Mouse (Mus musculus) heart, adult 2 months (tissue): ENCODE results near the gene Gm49661. TPM values are rescaled to one million over a fixed set of nuclear protein-coding genes. Genes with fewer than 3 reads are reported as not detected.

Experiments
- DNase-seq, 2 experiments: peaks; one replicate each; pipeline ENCODE4 v3.0.0; 2021
- H3K27ac ChIP-seq: fragments of 200-600 bp; 2 replicates; pipeline ENCODE4 v1.8.1; 2022
- H3K27me3 ChIP-seq: fragments of 200-500 bp; 2 replicates; pipeline ENCODE4 v1.6.1; 2012; ENCODE audit warnings: mild to moderate bottlenecking, low read length, inconsistent platforms, mixed read lengths; ENCODE audit not compliant: control insufficient read depth, insufficient read depth
- H3K36me3 ChIP-seq: fragments of 200-500 bp; 2 replicates; pipeline ENCODE4 v1.6.1; 2012; ENCODE audit warnings: low read length, inconsistent platforms; ENCODE audit not compliant: control insufficient read depth, insufficient read depth
- H3K4me1 ChIP-seq: fragments of 200-500 bp; 2 replicates; pipeline ENCODE4 v1.6.1; 2011; ENCODE audit warnings: low read length; ENCODE audit not compliant: control insufficient read depth, insufficient read depth
- H3K4me3 ChIP-seq: fragments of 200-600 bp; 2 replicates; pipeline ENCODE4 v1.8.1; 2022
- H3K79me2 ChIP-seq: fragments of 200-500 bp; replicated peaks from 2 replicates; pipeline ENCODE4 v1.6.1; 2012; ENCODE audit warnings: mild to moderate bottlenecking, inconsistent platforms, low read length, moderate library complexity, mixed read lengths; ENCODE audit not compliant: control insufficient read depth, insufficient read depth
- H3K9ac ChIP-seq: fragments of 200-500 bp; 2 replicates; pipeline ENCODE4 v1.6.1; 2012; ENCODE audit warnings: low read depth, mild to moderate bottlenecking, control low read depth, inconsistent platforms, low read length, mixed read lengths
- CTCF ChIP-seq: fragments of 200-600 bp; IDR thresholded peaks from 2 replicates; pipeline ENCODE4 v1.8.1; 2022; ENCODE audit warnings: antibody characterized with exemption, mild to moderate bottlenecking, moderate library complexity
- EP300 ChIP-seq: fragments of 200-500 bp; IDR thresholded peaks from 2 replicates; pipeline ENCODE4 v1.6.1; 2011; ENCODE audit warnings: low read depth, low read length, control low read depth; ENCODE audit not compliant: insufficient read depth
- POLR2A ChIP-seq: fragments of 200-500 bp; IDR thresholded peaks from 2 replicates; pipeline ENCODE4 v1.6.1; 2011; ENCODE audit warnings: mild to moderate bottlenecking, low read depth, low read length, control low read depth; ENCODE audit not compliant: insufficient read depth
- WGBS: fragments of 180-500 bp; shearing (Covaris S2); methylation state at CpG from one replicate; pipeline ENCODE4 v1.1.7; 2018; 5-methylcytosine and 5-hydroxymethylcytosine counted together
- intact Hi-C: fragments of 180-260 bp; cut with DNase I; formaldehyde crosslinking; loops from one replicate; pipeline ENCODE4 v1.15.1; 2025
- polyA plus RNA-seq: library from polyadenylated mRNA; depleted of rRNA; stranded (reverse); fragments of >200 nt; gene quantifications from 2 replicates; pipeline ENCODE4 v1.2.3, GENCODE M21; 2012
- total RNA-seq, 2 experiments: library from RNA; stranded (reverse); gene quantifications; 2 replicates each; pipeline ENCODE4 v1.2.3; 2021

The Gm49661 gene
- total and polyA plus RNA-seq, 3 experiments = 1.3 to 2.1 TPM; not detected in 1

DNA sequence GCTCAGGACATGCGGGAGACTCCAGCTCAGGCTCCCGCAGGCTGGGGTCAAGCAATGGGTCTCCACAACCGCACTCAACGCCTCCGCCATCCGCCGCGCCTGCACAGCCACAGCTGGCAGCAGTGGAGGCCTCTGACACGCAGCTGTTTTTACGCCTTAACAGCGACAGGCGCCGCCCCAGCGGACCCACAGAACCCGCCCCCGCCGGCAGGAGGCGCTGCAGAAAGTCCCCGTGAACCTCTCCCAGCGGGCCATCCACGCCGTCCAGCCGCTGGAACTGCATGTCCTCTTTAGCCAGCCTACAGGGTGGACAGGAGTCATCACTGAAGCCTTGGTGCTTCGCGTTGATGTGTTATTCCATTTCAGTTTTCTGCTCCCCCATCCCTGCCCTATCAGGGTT, 38.5 kb upstream of the Gm49661 start:
- intact Hi-C loops = no loop called here
- no peak overlapping the region for H3K9ac ChIP-seq
- 12% methylated on average over 25 of the region's 25 CpGs for WGBS
- H3K79me2 ChIP-seq = no peaks in the 10 kb centered on the region
- peaks cover 6% of the 10 kb centered on the region; the same call in 1 of the 2 replicates for H3K27me3 ChIP-seq
- DNase-seq = peak in 1 of 2 experiments; percentile 54
- H3K4me1 ChIP-seq = no peaks in the 10 kb centered on the region
- no peak overlapping the region for H3K4me3 ChIP-seq
- H3K36me3 ChIP-seq = no peaks in the 10 kb centered on the region
- no peak overlapping the region for H3K27ac ChIP-seq
- TF ChIP-seq POLR2A = no peak
- peak; percentile 62 for TF ChIP-seq CTCF

GRCm38 (mm10) chr8:84997649-84998295, 28.5 kb upstream of the Gm49661 start:
- H3K4me1 ChIP-seq = peaks cover 1% of the 10 kb centered on the region; the same call in 1 of the 2 replicates
- TF ChIP-seq CTCF (peak; percentile 99), POLR2A (no peak), EP300 (peak; percentile 52; the same call in 1 of the 2 replicates)
- intact Hi-C loops = loop anchor here (1.0 to 5.0 kb wide), 2 partner anchors 40 to 69 kb away; no protein-coding TSS in a partner anchor
- no peak overlapping the region for H3K27ac ChIP-seq
- WGBS = 7% methylated on average over 19 of the region's 19 CpGs
- 0 out of 2 replicates have a peak overlapping the region, but pooled peaks have one; percentile 8 for H3K9ac ChIP-seq
- no peaks in the 10 kb centered on the region for H3K36me3 ChIP-seq
- H3K79me2 ChIP-seq = no peaks in the 10 kb centered on the region
- H3K4me3 ChIP-seq = no peak overlapping the region
- peak; percentile 89 to 92 for DNase-seq
- H3K27me3 ChIP-seq = no peaks in the 10 kb centered on the region

- DNase-seq = peak in 1 of 2 experiments; percentile 14
- no peaks in the 10 kb centered on the region for H3K79me2 ChIP-seq
- no peaks in the 10 kb centered on the region for H3K36me3 ChIP-seq
- no peak overlapping the region for H3K27ac ChIP-seq
- TF ChIP-seq POLR2A (no peak), EP300 (no peak), CTCF (no peak)
- intact Hi-C loops = loop anchor here (5.0 kb wide), 1 partner anchor 40 kb away; no protein-coding TSS in a partner anchor
- no peaks in the 10 kb centered on the region for H3K27me3 ChIP-seq
- no peak overlapping the region for H3K4me3 ChIP-seq
- WGBS = 91% methylated on average over 5 of the region's 5 CpGs
- H3K9ac ChIP-seq = no peak overlapping the region
- peaks cover 1% of the 10 kb centered on the region; the same call in 1 of the 2 replicates for H3K4me1 ChIP-seq
Measured at GRCm38 (mm10) chr8:84996978-84997377, 27.7 kb upstream of the Gm49661 start.

GRCm38 (mm10) chr8:84995680-84996079, 26.4 kb upstream of the Gm49661 start:
- no peak overlapping the region for H3K27ac ChIP-seq
- H3K9ac ChIP-seq = no peak overlapping the region
- 36% methylated on average over 25 of the region's 25 CpGs for WGBS

DNA sequence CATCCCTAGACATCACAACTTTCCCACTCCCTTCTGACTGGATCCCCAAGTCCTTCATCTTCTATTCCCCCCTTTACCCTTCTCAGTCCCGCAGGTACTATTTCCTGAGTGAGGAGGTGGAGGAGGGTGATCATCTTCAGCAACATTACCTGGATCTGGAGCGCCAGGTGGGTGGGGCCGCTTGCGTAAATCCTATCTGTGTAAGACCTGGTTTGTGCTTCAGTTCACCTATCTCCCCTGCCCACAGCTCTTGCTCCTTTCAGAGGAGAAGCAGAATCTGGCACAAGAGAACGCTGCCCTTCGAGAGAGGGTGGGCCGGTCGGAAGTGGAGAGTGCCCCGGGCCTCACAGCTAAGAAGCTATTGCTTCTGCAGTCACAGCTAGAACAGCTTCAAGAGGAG, 25.1 kb upstream of the Gm49661 start:
- Histone ChIP-seq H3K79me2 (no peaks in the 10 kb centered on the region), H3K27me3 (no peaks in the 10 kb centered on the region), H3K27ac (no peak overlapping the region), H3K9ac (no peak overlapping the region), H3K4me3 (no peak overlapping the region), H3K36me3 (no peaks in the 10 kb centered on the region), H3K4me1 (peaks cover 5% of the 10 kb centered on the region)
- DNase-seq = no peak
- 90% methylated on average over 9 of the region's 9 CpGs for WGBS
- no peak for TF ChIP-seq CTCF
- TF ChIP-seq POLR2A = no peak
- no peak for TF ChIP-seq EP300
- intact Hi-C loops = no loop called here

More at GRCm38 (mm10) chr8:84995680-84996079, 26.4 kb upstream of the Gm49661 start:
- Histone ChIP-seq H3K27me3 (no peaks in the 10 kb centered on the region), H3K36me3 (no peaks in the 10 kb centered on the region), H3K4me3 (no peak overlapping the region), H3K79me2 (no peaks in the 10 kb centered on the region), H3K4me1 (peaks cover 3% of the 10 kb centered on the region)
- intact Hi-C loops = loop anchor here (5.0 kb wide), 1 partner anchor 38 kb away; no protein-coding TSS in a partner anchor
- TF ChIP-seq POLR2A (no peak), EP300 (no peak), CTCF (no peak)
- DNase-seq = peak in 1 of 2 experiments; percentile 17

DNA sequence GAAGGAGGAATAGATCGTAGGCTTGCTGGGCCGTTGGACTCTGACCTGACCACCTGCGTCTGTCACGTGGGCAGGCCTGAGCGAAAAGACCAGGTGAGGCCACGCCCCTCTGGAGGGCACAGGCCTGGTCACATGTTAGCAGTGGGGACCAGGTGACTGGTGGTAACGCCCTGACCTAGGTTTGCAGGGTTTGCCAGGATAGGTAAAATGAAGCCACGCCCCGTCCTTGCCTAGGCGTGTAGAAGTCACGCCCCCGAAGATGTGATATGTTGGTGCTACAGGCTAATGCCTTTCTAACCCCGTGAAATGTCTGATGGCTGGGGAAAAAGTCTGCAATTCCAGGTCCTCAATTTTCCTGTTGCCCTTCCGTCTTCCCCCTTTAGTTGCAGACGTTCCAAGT, 21.6 kb upstream of the Gm49661 start:
- intact Hi-C loops = no loop called here
- H3K79me2 ChIP-seq = no peaks in the 10 kb centered on the region
- WGBS = 9% methylated on average over 15 of the region's 15 CpGs
- TF ChIP-seq EP300 (no peak), CTCF (no peak), POLR2A (no peak)
- no peaks in the 10 kb centered on the region for H3K27me3 ChIP-seq
- H3K36me3 ChIP-seq = no peaks in the 10 kb centered on the region
- peaks cover 8% of the 10 kb centered on the region for H3K4me1 ChIP-seq
- H3K4me3 ChIP-seq = peak overlapping the region; percentile 58
- peak overlapping the region; percentile 89; the same call in 1 of the 2 replicates for H3K27ac ChIP-seq
- peak overlapping the region; percentile 63 for H3K9ac ChIP-seq
- peak in 1 of 2 experiments; percentile 16 for DNase-seq
